Mouse (Mus musculus) embryonic facial prominence, embryonic 13.5 days (tissue): ENCODE results near the gene Prpsap1. TPM values are rescaled to one million over a fixed set of nuclear protein-coding genes. Genes with fewer than 3 reads are reported as not detected.

Source experiments
- ATAC-seq: fragments of 200-750 bp; cut with Nextera tagmentation; 2 replicates; pipeline ENCODE4 v1.8.0; 2017; ENCODE audit warnings: low read depth; ENCODE audit not compliant: insufficient number of reproducible peaks, insufficient read depth, low FRiP score, low TSS enrichment
- H3K27ac ChIP-seq: fragments of 300-500 bp; sonication (generic); 2 replicates; pipeline ENCODE4 v1.5.1; 2015; ENCODE audit warnings: moderate library complexity, mild to moderate bottlenecking, inconsistent platforms
- H3K27me3 ChIP-seq: fragments of 300-500 bp; sonication (generic); 2 replicates; pipeline ENCODE4 v1.6.1; 2015; ENCODE audit warnings: mild to moderate bottlenecking, inconsistent platforms
- H3K36me3 ChIP-seq: fragments of 300-500 bp; sonication (generic); 2 replicates; pipeline ENCODE4 v1.6.1; 2015; ENCODE audit warnings: mild to moderate bottlenecking, inconsistent platforms
- H3K4me1 ChIP-seq: fragments of 300-500 bp; sonication (generic); 2 replicates; pipeline ENCODE4 v1.6.1; 2015; ENCODE audit warnings: inconsistent platforms
- H3K4me2 ChIP-seq: fragments of 300-500 bp; sonication (generic); 2 replicates; pipeline ENCODE4 v1.6.1; 2015; ENCODE audit warnings: moderate library complexity, mild to moderate bottlenecking, inconsistent platforms
- H3K4me3 ChIP-seq: fragments of 300-500 bp; sonication (generic); 2 replicates; pipeline ENCODE4 v1.5.1; 2015; ENCODE audit warnings: mild to moderate bottlenecking, inconsistent platforms
- H3K9ac ChIP-seq: fragments of 300-500 bp; sonication (generic); 2 replicates; pipeline ENCODE4 v1.6.1; 2015; ENCODE audit warnings: mild to moderate bottlenecking, inconsistent platforms
- H3K9me3 ChIP-seq: fragments of 300-500 bp; sonication (generic); 2 replicates; pipeline ENCODE4 v1.6.1; 2016; ENCODE audit warnings: inconsistent platforms
- WGBS: fragments of 180-500 bp; shearing (Covaris S2); methylation state at CpG from one replicate; pipeline ENCODE4 v1.1.7; 2015; ENCODE audit warnings: mixed read lengths; 5-methylcytosine and 5-hydroxymethylcytosine counted together
- polyA plus RNA-seq: library from polyadenylated mRNA; unstranded; fragments of >200 nt; fragmentation: Nextera tagmentation; extraction: Ambion mirVana; gene quantifications from 2 replicates; pipeline ENCODE4 v1.2.1, GENCODE M21; 2015

Prpsap1 gene
- polyA plus RNA-seq, 1 experiment from 2014 or later, result 186 TPM

DNA sequence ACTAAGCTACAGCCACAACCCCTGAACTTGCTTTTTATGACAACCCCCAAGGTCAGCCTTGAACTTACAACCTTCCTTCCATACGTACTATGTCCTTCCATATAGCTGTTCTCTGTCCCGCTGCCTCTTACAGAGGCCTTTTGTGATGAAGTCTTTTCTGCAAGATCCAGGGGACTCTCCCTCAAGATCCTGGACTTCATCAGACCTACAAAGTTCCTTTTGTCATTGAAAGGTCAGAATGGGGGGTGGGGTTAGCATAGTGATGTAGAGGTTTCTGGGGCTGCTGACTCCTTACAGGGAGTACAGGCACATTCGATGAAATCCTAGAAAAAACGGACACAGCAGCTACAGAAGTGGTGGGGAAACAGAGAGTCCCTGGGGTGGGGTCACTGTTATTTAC is 34.2 kb downstream of the Prpsap1 start:
- H3K4me2 ChIP-seq, result no peak overlapping the region
- no peak overlapping the region for H3K27ac ChIP-seq
- no peak overlapping the region for H3K4me3 ChIP-seq
- no peaks in the 10 kb centered on the region for H3K36me3 ChIP-seq
- ATAC-seq, result no peak
- H3K9ac ChIP-seq, result no peak overlapping the region
- WGBS, result 46% methylated on average over 4 of the region's 4 CpGs
- no peaks in the 10 kb centered on the region for H3K4me1 ChIP-seq
- no peaks in the 10 kb centered on the region; the same call in 1 of the 2 replicates for H3K27me3 ChIP-seq
- no peaks in the 10 kb centered on the region for H3K9me3 ChIP-seq

DNA sequence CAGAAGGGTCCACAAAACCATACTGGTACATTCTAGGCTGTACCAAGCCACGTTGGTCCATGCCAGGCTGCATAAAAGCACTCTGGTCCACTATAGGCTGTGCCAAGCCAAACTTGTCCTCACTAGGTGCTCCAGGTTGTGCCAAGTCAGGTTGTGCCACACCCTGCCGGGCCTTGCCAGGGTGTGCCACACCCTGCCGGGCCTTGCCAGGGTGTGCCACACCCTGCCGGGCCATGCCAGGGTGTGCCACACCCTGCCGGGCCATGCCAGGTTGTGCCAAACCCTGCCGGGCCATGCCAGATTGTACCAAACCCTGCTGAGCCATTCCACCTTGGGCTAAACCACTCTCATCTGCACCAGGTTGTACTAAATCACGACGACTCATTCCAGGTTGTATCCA is 37.8 kb downstream of the Prpsap1 start:
- no peak overlapping the region for H3K4me3 ChIP-seq
- H3K4me2 ChIP-seq, result no peak overlapping the region
- 81% methylated on average over 8 of the region's 8 CpGs for WGBS
- no peaks in the 10 kb centered on the region for H3K9me3 ChIP-seq
- ATAC-seq, result no peak
- H3K27ac ChIP-seq, result no peak overlapping the region
- H3K4me1 ChIP-seq, result no peaks in the 10 kb centered on the region
- no peaks in the 10 kb centered on the region for H3K36me3 ChIP-seq
- H3K9ac ChIP-seq, result no peak overlapping the region
- H3K27me3 ChIP-seq, result no peaks in the 10 kb centered on the region; the same call in 1 of the 2 replicates

DNA sequence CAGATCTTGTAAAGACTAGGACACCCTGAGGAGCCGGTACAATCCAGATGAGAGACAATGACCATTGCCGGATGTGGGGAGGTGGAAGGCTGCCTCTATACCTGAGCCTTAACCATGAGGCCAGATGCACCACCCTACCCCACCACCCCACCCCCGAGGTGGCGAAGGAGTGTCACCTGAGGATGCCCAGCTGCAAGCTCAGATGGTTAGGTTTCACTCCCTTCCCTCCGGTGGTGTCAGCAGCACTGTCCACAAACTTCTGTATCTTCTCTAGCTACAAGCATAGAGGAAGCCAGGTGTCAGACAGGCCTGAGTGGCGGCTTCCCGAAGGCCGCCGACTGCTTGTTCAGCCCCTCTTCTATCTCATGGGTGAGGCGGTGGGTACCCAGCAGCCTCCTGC is 40.1 kb downstream of the Prpsap1 start:
- ATAC-seq, result no peak
- WGBS, result 96% methylated on average over 10 of the region's 10 CpGs

DNA sequence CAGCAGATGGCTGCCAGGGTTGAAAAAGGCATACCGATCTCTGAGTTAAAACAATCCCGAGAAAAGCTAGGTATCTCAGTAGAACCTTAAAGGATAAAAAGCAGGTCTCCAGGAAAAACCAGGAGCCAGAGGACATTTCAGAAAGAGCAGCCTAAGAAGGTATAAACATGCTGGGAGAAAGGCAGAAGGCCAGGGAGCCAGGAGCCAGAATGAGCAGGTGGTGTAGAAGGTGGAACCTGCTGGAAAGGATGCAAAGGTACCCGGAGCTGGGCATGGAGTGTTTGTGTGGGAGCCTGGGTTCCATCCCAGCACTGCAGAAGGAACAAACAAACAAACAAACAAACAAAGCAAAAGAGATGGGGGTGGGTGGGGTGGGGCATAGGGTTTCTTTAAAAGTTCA is 44.7 kb downstream of the Prpsap1 start:
- Histone ChIP-seq H3K9me3 (no peaks in the 10 kb centered on the region), H3K4me3 (no peak overlapping the region), H3K27ac (no peak overlapping the region), H3K4me2 (no peak overlapping the region), H3K9ac (no peak overlapping the region), H3K4me1 (peaks cover 9% of the 10 kb centered on the region), H3K27me3 (peaks cover 25% of the 10 kb centered on the region), H3K36me3 (no peaks in the 10 kb centered on the region)
- no peak for ATAC-seq
- 95% methylated on average over 3 of the region's 3 CpGs for WGBS

More for the DNA sequence above, 40.1 kb downstream of the Prpsap1 start:
- Histone ChIP-seq H3K4me2 (no peak overlapping the region), H3K9ac (no peak overlapping the region), H3K4me1 (no peaks in the 10 kb centered on the region), H3K9me3 (no peaks in the 10 kb centered on the region), H3K36me3 (no peaks in the 10 kb centered on the region), H3K27me3 (no peaks in the 10 kb centered on the region; the same call in 1 of the 2 replicates), H3K27ac (no peak overlapping the region), H3K4me3 (no peak overlapping the region)

DNA sequence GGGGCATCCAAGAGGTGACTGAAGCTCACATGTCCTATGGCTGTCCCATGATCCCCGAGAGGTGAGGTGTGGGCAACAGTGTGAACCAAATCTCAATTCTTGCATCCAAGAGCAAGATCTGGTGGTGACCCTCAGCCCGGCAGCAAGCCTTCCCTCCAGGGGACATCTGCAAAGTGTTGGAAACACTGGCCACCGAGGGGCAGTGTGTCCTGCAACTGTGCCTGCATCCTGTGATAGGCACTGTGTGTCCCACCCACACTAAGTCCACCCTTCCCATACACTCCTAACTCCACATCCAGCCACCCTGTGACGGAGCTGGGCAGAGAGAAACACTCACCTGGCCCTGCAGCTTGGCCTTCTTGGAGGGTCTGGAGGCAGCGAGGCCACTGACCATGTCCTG is 46.2 kb downstream of the Prpsap1 start:
- no peak for ATAC-seq
- Histone ChIP-seq H3K9me3 (no peaks in the 10 kb centered on the region), H3K4me3 (no peak overlapping the region), H3K4me2 (no peak overlapping the region), H3K27ac (no peak overlapping the region), H3K27me3 (peaks cover 25% of the 10 kb centered on the region), H3K36me3 (no peaks in the 10 kb centered on the region), H3K4me1 (peaks cover 9% of the 10 kb centered on the region), H3K9ac (no peak overlapping the region)
- WGBS, result 68% methylated on average over 5 of the region's 5 CpGs

DNA sequence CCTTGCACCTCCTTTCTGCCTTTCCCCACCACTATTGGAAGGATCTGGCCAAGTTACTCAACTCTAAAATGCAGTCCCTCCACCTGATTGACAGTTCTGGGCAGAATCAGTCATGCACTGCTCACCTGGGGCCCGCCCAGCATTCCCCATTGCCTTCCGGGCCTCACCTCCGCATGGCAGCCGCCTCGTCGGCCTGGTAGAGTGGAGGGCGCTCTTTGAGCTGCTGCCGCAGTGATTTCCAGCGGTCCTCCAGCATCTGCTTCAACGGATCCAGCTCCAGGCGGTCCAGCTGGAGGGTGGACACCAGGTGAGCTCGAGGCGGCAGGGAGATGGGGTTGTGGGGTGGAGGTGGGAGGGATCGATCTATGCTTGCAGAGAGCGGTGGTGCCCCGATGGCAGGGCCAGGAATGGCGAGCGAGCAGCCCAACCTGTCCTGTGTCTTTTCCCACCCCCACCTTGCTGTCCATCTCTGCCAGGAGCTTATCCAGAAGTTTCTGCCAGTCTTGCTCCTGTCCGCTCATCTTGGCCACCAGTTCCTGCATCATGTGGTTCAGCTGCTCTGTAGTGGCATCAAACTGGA is 47.6 kb downstream of the Prpsap1 start:
- WGBS, result 13% methylated on average over 19 of the region's 19 CpGs
- H3K4me2 ChIP-seq, result peak overlapping the region; percentile 43
- no peak overlapping the region for H3K27ac ChIP-seq
- peak overlapping the region; percentile 14 for H3K4me3 ChIP-seq
- H3K27me3 ChIP-seq, result peaks cover 25% of the 10 kb centered on the region
- H3K9ac ChIP-seq, result peak overlapping the region; percentile 52; the same call in 1 of the 2 replicates
- H3K9me3 ChIP-seq, result no peaks in the 10 kb centered on the region
- no peaks in the 10 kb centered on the region for H3K36me3 ChIP-seq
- peaks cover 9% of the 10 kb centered on the region for H3K4me1 ChIP-seq
- no peak for ATAC-seq

DNA sequence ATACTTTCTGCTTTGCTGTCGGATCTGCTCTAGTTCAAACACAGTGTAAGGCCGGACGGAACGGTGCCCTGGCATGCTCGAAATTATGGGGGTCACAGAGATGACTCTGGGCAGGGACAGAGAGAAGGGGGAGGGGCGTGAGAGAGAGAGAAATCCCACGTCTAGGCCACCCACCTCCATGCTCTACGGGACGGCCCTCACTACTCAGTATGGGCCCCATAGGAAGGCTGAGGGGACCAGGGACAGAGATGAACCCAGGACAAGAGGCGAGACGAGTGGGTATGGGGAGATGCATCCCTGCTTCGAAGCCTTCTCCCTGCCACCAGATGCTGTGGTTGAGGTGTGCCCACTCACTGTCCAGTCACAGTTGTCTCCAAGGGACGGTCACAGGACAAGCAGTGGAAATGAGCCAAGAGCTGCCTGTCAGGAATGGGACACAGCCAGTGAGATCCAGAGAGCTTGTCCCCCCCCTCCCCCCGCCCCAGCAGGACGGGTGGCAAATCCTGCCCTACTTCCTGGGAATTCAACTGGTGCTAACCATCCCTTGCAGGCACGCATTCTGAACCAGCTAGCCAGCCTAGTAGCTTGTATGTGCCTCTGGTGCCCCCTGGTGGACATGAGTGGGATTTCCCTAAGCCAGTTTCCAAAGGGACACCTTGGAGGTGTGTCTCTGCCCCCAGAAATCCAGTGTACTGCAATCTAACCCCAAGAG is 48.2 kb downstream of the Prpsap1 start:
- Histone ChIP-seq H3K9ac (peak overlapping the region; percentile 54; the same call in 1 of the 2 replicates), H3K4me1 (peaks cover 9% of the 10 kb centered on the region), H3K36me3 (peaks cover under 1% of the 10 kb centered on the region), H3K4me2 (peak overlapping the region; percentile 43), H3K4me3 (no peak overlapping the region), H3K27me3 (peaks cover 25% of the 10 kb centered on the region), H3K27ac (no peak overlapping the region), H3K9me3 (no peaks in the 10 kb centered on the region)
- 0 out of 2 replicates have a peak, but pooled peaks have one; percentile 46 for ATAC-seq
- WGBS, result 22% methylated on average over 16 of the region's 16 CpGs

DNA sequence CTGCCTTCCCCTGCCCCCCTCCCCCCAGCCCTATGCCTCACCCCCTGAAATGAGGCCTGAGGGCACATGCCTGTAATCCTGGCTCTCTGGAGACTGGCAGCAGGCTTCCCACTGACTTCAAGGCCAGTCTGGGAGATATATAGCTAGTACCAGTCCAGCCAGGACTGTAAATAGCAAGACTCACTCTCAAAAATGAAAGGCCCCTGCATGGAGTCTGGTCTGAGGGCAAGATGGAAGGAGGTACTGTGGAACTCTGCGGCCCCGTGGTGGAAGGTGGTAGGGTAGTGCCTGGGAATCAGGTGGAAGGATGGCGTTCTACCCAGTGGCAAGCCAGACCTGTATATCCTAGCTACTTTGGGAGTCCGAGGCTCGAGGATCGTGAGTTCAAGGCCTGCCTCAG is 50.1 kb downstream of the Prpsap1 start:
- peaks cover 25% of the 10 kb centered on the region for H3K27me3 ChIP-seq
- H3K27ac ChIP-seq, result no peak overlapping the region
- H3K9me3 ChIP-seq, result no peaks in the 10 kb centered on the region
- no peak overlapping the region for H3K4me2 ChIP-seq
- H3K4me3 ChIP-seq, result no peak overlapping the region
- H3K4me1 ChIP-seq, result peaks cover 9% of the 10 kb centered on the region
- H3K36me3 ChIP-seq, result peaks cover 18% of the 10 kb centered on the region
- 91% methylated on average over 6 of the region's 6 CpGs for WGBS
- H3K9ac ChIP-seq, result 0 out of 2 replicates have a peak overlapping the region, but pooled peaks have one; percentile 16
- no peak for ATAC-seq

DNA sequence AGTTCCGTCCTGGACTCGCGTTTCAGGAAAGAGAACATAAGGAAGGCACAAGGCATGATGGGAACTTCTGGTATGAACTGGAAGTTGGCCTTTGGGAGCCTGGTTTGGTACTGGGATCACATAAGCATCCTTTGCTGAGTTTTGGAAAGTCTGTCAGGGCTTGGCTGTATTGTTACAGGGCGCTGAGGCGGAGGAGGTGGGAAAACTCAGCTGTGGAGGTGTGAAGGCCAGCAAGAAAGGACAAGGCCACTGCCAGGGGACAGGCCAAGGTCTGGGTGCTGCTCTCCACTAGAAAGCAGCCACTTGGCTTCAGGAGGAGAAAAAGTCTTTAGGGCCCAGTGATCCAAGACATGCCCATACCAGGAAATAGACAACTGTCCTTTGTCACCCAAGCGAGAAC is 50.7 kb downstream of the Prpsap1 start:
- ATAC-seq, result no peak
- Histone ChIP-seq H3K9ac (0 out of 2 replicates have a peak overlapping the region, but pooled peaks have one; percentile 16), H3K4me3 (no peak overlapping the region), H3K27ac (no peak overlapping the region), H3K4me2 (no peak overlapping the region), H3K4me1 (peaks cover 9% of the 10 kb centered on the region), H3K36me3 (peaks cover 19% of the 10 kb centered on the region), H3K27me3 (peaks cover 22% of the 10 kb centered on the region), H3K9me3 (no peaks in the 10 kb centered on the region)
- WGBS, result 81% methylated on average over 6 of the region's 6 CpGs

DNA sequence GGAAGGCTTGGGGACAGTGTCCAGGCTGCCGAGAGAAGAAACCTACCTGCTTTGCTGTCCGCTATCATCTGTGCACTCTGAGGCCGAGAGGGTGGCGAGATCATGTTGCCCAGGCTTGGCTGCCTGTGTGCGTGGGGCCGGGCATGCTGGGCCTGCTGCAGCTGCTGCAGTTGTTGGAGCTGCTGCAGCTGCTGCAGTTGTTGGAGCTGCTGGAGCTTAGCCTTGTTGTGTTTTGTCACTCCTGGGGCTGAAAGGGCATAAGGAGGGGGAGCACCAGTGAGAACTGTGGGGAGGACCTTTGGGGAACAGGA is 51.2 kb downstream of the Prpsap1 start:
- no peak overlapping the region for H3K9ac ChIP-seq

DNA sequence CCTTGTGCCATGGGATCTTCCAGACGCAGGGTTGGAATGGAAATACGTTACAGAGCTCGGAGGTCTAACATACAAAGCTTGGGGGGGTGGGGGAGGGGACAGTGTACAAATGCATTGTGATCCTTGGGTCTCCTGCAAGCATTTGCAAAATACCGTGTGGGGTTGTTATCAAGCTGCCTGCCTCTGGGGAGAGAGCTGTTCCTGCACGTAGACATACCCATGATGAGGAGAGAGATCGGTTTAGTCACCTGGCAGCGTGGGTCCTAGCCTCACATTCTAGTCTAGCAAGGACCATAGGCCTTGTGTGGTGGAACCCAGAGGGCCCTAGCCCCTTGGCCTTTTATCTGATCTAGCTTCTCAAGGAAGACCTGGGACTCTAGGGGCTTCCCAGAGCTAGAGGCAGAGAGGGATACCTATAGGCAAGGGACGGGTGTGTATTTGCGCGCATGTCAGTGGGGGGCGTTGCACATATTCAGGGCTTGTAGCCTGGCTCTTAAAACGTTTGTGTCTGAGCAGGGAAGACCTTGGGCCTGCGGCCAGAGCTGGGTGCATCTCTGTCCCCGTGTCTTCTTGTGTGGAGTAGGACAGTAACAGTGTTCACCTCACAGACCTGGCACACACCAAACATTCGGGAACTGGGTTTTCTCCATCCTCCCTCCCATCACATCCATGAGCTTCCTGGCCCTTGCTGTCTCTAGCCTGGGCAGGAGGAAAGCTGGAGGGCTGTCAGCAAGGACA is 51.7 kb downstream of the Prpsap1 start:
- H3K9ac ChIP-seq, result no peak overlapping the region
- WGBS, result 75% methylated on average over 15 of the region's 15 CpGs
- peaks cover 12% of the 10 kb centered on the region for H3K4me1 ChIP-seq
- H3K9me3 ChIP-seq, result no peaks in the 10 kb centered on the region
- H3K27me3 ChIP-seq, result peaks cover 12% of the 10 kb centered on the region
- H3K36me3 ChIP-seq, result peaks cover 25% of the 10 kb centered on the region
- H3K4me3 ChIP-seq, result no peak overlapping the region
- no peak overlapping the region for H3K27ac ChIP-seq
- H3K4me2 ChIP-seq, result no peak overlapping the region
- ATAC-seq, result no peak

More for the DNA sequence above, 51.2 kb downstream of the Prpsap1 start:
- 51% methylated on average over 6 of the region's 6 CpGs for WGBS
- no peaks in the 10 kb centered on the region for H3K9me3 ChIP-seq
- H3K4me3 ChIP-seq, result no peak overlapping the region
- peaks cover 20% of the 10 kb centered on the region for H3K36me3 ChIP-seq
- no peak for ATAC-seq
- H3K27me3 ChIP-seq, result peaks cover 17% of the 10 kb centered on the region
- H3K27ac ChIP-seq, result no peak overlapping the region
- H3K4me1 ChIP-seq, result peaks cover 9% of the 10 kb centered on the region
- no peak overlapping the region for H3K4me2 ChIP-seq
